8 mouse cellular contexts compared by ENCODE assay signal in the genomic region with DNA sequence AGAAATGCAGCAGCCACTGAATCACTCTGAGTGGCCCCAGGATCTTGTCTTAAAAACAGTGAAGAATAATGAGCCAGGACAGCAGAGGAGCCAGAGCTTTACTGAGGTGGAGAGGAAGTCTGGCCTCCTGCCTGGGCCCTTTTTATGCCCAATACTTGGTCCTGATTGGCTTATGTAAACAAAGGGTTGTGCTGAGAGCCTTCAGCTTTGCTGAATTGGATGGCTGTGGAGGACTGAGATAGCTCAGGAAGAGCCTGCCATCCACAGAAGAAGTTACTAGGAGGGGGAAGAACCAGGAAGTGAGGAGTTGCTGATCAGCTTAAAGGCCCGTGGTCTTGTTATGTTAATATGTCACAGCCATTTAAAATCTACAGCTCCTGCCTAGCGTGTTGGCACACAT. TPM values are rescaled to one million over a fixed set of nuclear protein-coding genes. Genes with fewer than 3 reads are reported as not detected.
A peak's percentile ranks its signal among the peaks of the same experiment; 100 is the strongest.
DNase-seq lines count a peak whose midpoint lies in the region; ATAC-seq and TF ChIP-seq lines count a peak whose summit lies in the region.

No protein-coding gene starts in this region.

- H3K9ac ChIP-seq in kidney, postnatal 0 days (ENCODE audit: low read depth, low read length), result no peak overlapping the region

- H3K36me3 ChIP-seq in kidney, postnatal 0 days (ENCODE audit: insufficient read depth, low read length), result peaks cover 8% of the 10 kb centered on the region

- H3K4me3 ChIP-seq in kidney, postnatal 0 days (replicated peaks; ENCODE audit: low read depth, low read length), result no peak overlapping the region

- 14% methylated on average over 2 of the region's 2 CpGs for WGBS in kidney, postnatal 0 days

- DNase-seq in kidney, postnatal 0 days (ENCODE audit: low spot score), result no peak
- no peak for DNase-seq in kidney, adult 18-20 months
- peak; percentile 40 for DNase-seq in adipocyte (ENCODE audit: low spot score)
- peak; percentile 32 to 45 for DNase-seq in heart, postnatal 14 days
- DNase-seq in lung, postnatal 36 days, result peak; percentile 64
- DNase-seq in spleen, postnatal 4 days (ENCODE audit: low spot score in 2 of 2), result no peak
- no peak for DNase-seq in layer of hippocampus, postnatal 14 days (ENCODE audit: low spot score in 2 of 2)
- no peak for DNase-seq in urinary bladder, postnatal 25 days (ENCODE audit: low spot score)

- no peak for ATAC-seq in kidney, postnatal 0 days (replicated peaks; ENCODE audit: low FRiP score, low read depth)

- peaks cover 20% of the 10 kb centered on the region; the same call in 1 of the 2 replicates for H3K4me1 ChIP-seq in kidney, postnatal 0 days (replicated peaks; ENCODE audit: insufficient read depth, low read length)

- peak overlapping the region; percentile 58 for H3K27ac ChIP-seq in kidney, postnatal 0 days

- no peaks in the 10 kb centered on the region for H3K9me3 ChIP-seq in kidney, postnatal 0 days (replicated peaks; ENCODE audit: low read length)

- no peaks in the 10 kb centered on the region for H3K27me3 ChIP-seq in kidney, postnatal 0 days (ENCODE audit: insufficient read depth, low read length)

- intact Hi-C loops in heart, postnatal 14 days (cut with DNase I), result no loop called here

- H3K4me2 ChIP-seq in kidney, postnatal 0 days (ENCODE audit: low read length), result no peak overlapping the region

- TF ChIP-seq CTCF in kidney, postnatal 0 days (IDR thresholded peaks at IDR 0.05; ENCODE audit: low read depth), result no peak

RNA-seq across cellular contexts. Expression of gene R3hdm2, which starts 46.5 kb away (rescaled TPM):
- 33.1 and 34.4 TPM in 2 replicates for polyA plus RNA-seq in kidney, postnatal 0 days (2015; fragmentation: Nextera tagmentation; extraction: Ambion mirVana)
- 100 to 1,000 TPM; 115 to 120 TPM for total RNA-seq in heart, postnatal 14 days (2021)
- 100 to 1,000 TPM; 161 to 186 TPM for total RNA-seq in layer of hippocampus, postnatal 14 days (2021)

RNA-seq across cellular contexts. Expression of gene Inhbc, which starts 56.4 kb away (rescaled TPM):
- polyA plus RNA-seq in kidney, postnatal 0 days (2015; fragmentation: Nextera tagmentation; extraction: Ambion mirVana), result 0.14 and 0.23 TPM in 2 replicates
- total RNA-seq in heart, postnatal 14 days (2021), result not detected
- total RNA-seq in layer of hippocampus, postnatal 14 days (2021), result not detected

Comparison
In these comparisons a context has a peak if more than half of its experiments do, and no peak if none do; other contexts are left out.
1. DNase-seq: peak in adipocyte (single experiment), heart, postnatal 14 days (2 of 2) and lung, postnatal 36 days (single experiment); none in kidney, postnatal 0 days (single experiment), kidney, adult 18-20 months (single experiment), spleen, postnatal 4 days (0 of 2), layer of hippocampus, postnatal 14 days (0 of 2) and urinary bladder, postnatal 25 days (single experiment).